Mouse (Mus musculus): ENCODE data around the gene Nsg1. TPM values are rescaled to one million over a fixed set of nuclear protein-coding genes. Genes with fewer than 3 reads are reported as not detected.

The Nsg1 gene
- 0.22 TPM for polyA plus RNA-seq (2017; shearing (Covaris generic))

DNA sequence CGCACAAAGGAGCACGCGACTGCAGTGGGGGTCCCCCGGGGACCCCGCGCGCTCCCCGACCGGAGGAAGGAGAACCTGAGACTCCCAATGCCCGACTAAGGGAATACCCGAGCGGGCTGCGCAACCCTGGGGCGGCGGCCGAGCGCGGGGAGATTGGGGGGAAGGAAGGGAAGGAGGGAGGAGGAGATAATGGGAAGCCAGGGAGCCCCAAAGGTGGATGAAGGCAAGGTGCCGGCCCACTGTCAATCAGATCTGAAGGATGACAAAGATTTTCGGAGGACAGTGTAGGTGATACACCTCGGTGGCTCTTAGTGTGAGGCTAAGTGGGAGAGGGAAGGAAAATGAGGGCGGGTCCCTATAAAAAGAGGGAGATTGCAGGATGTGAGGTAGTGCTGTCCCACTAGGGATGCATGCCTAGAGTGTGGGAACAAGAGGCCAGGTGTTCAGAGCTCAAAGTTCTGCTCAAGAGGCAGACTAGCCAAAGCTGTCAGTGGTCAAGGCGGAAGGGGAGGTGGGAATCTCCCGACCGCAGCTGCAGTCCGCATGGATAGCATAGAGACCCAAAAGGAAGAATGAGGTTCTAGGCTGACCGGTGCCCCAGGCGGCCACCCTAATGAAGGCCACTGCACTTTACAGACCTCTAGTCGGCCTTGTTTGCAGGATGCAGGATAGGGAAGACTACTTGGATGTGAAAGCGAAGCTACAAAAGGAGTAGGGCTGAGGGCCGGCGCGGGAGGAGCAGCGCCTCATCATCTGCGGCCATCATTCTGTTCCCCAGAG, at the start of gene Nsg1:
Gene Nsg1, minus strand, starts transcription at position 274 of the 780 bp plus-strand sequence.

Other genes with a start within 250 kb of the Nsg1 start
- gene Stx18, start 121.2 kb downstream of the Nsg1 start, polyA plus RNA-seq (2017; shearing (Covaris generic)), result 37.6 TPM
- gene Zbtb49, start 60.5 kb upstream of the Nsg1 start, polyA plus RNA-seq (2017; shearing (Covaris generic)), result 19.4 TPM
- 49.9 TPM for gene Lyar, start 60.6 kb upstream of the Nsg1 start, polyA plus RNA-seq (2017; shearing (Covaris generic))
- gene Tmem128, start 100.3 kb upstream of the Nsg1 start, polyA plus RNA-seq (2017; shearing (Covaris generic)), result 101 TPM
- gene Otop1, start 116.1 kb upstream of the Nsg1 start, polyA plus RNA-seq (2017; shearing (Covaris generic)), result not detected
- gene Drd5, start 159.5 kb upstream of the Nsg1 start, polyA plus RNA-seq (2017; shearing (Covaris generic)), result not detected